Mouse (Mus musculus) heart, adult 18-20 months (tissue): ENCODE results near the gene Chfr. TPM values are rescaled to one million over a fixed set of nuclear protein-coding genes. Genes with fewer than 3 reads are reported as not detected.
"Not testable (repeated sequence)": the region's sequence is repeated elsewhere in the genome, so short reads cannot be mapped to it uniquely, and the experiment has no call there.

Source experiments
- DNase-seq, 2 experiments: peaks; one replicate each; pipeline ENCODE4 v3.0.0; 2021 to 2022; ENCODE audit warnings: mixed read lengths in 1 of 2
- total RNA-seq, 2 experiments: library from RNA; stranded (reverse); gene quantifications; 2 replicates each; pipeline ENCODE4 v1.2.3; 2021

Gene Chfr
- total RNA-seq, 2 experiments from 2014 or later = 11.3 to 11.9 TPM

DNA sequence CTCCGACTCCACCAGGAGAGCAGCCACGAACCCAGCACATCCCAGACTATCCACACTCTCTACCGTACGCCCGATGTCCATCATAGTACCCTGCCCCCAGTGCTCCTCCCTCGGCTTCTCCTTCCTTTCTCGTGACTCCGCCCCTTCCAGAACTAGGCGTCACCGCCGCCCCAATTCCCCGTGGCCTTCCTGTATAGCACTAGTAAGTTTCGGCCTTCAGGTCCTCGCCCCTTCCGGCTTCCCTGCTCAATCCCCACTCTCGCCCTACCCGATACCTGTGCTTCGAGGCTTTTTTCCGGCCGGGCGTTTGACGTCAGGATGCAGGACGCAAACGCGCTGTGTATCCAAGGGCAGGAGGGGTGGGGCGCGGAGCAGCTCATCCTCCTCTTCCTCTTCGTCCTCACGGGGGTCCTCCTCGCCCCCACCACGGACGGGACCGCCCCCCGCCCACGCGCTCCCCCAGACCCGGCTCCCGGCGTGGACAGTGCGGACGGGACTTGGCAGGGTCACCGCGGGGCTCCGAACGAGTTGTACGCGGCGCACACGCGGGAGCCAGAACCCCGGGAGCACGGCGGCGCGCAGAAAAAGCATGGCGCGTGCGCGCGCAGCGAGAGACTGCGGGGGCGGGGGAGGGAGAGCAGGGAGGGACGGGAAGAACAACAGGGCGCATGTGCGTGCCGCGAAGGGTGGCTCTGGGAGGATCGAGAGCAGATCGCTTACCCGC is 27.9 kb upstream of the Chfr start, which contains the start of gene Gtpbp6:
Gtpbp6 (minus strand) TSS at position 617 of the 724 bp plus-strand sequence.
- peak; percentile 96 to 98 for DNase-seq

- no peak for DNase-seq
These were observed 27.4 kb upstream of the Chfr start for GRCm38 (mm10) chr5:110108305-110108628.

DNA sequence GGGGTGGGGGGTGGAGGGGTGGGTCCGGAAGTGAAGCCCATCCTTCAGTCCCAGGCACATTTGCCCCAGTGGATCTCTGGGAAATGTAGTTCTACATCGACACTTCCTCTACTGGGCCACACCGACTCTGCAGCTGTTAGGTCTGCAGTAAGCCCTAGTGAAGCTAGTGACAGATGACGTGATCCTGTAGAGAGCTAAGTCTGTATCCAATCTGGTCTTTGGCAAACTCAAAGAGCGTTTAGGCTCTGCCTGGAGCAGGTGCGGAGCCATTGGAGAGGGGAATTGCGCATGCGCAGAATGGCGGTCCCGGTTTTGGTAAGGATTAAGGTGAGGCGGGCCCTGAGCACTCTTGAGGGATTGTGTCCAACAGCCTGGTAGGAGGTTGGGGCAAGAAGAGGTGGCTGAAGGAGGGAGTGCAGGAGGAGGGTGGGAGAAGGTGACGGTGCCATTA is 25.6 kb upstream of the Chfr start, which contains the start of gene Zfp605:
Zfp605 (plus strand) TSS at position 102 of the 451 bp plus-strand sequence.
- peak; percentile 91 to 95 for DNase-seq

- not testable (repeated sequence) for DNase-seq
These were observed 13.3 kb upstream of the Chfr start for GRCm38 (mm10) chr5:110122380-110122779.

GRCm38 (mm10) chr5:110136087-110136464 is 434 bp downstream of the Chfr start:
- DNase-seq = no peak

GRCm38 (mm10) chr5:110137816-110138215 is 2.2 kb downstream of the Chfr start:
- no peak for DNase-seq

GRCm38 (mm10) chr5:110139325-110139724 is 3.7 kb downstream of the Chfr start:
- no peak for DNase-seq

- no peak for DNase-seq
These were observed 4.8 kb downstream of the Chfr start for GRCm38 (mm10) chr5:110140424-110140823.

GRCm38 (mm10) chr5:110142309-110142708 is 6.7 kb downstream of the Chfr start:
- peak; percentile 17 to 33 for DNase-seq

- DNase-seq = peak in 1 of 2 experiments; percentile 22
These were observed 7.4 kb downstream of the Chfr start for GRCm38 (mm10) chr5:110143007-110143406.

GRCm38 (mm10) chr5:110169374-110169773 is 33.7 kb downstream of the Chfr start:
- no peak for DNase-seq

DNA sequence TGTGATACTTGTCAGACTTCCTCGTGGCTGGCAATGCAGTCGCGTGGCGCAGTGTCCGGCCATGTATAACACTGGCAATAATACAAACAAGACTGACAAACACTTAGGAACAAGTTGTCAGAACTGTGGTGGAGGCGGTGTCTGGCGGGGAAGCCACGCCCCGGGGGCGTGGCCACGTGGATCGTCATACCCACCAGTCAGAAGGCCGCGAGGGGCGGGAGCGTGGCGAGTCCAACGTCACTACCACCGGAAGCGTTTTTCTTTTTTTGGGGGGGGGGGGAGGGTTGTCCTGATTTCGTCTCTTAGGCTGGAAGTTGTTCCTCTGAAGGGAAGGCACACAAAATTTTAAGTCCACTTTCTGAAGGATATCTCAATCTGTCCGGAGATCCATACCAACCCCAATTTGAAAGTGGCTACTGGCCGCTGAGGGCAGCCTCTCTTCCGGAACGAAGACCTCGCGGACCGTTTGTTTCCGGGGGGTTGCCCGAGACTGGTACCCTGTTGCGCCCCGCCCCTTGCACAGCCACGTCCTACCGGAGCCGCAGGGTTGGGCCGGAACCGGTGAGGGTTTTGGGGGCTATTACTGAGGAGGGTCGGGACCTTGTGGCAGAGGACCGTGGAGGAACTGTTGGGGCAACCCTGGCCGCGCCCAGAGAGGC is 40.8 kb downstream of the Chfr start, which contains the start of gene Golga3:
Golga3 (plus strand) TSS at position 340 of the 659 bp plus-strand sequence.
- peak; percentile 94 to 95 for DNase-seq

GRCm38 (mm10) chr5:110177021-110177420 is 41.4 kb downstream of the Chfr start:
- no peak for DNase-seq

DNA sequence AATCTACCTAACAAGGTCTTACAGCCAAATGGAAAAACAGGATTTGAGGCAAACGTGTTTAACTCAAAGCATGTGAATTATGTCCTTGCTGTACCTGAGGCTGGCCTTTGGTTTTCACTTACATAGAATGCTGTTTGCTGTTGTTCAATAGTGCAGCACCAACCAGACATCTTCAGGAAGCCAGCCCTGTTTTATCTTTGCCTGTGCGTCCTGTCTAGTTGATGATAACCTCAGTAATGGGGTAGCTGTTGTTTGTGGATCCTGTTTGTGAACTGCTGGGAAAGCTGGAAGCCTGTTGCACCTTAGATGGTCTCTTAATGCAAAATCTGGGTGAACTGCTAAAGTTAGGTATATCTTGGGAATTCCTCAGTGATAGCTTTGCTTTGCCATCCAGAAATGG is 43.0 kb downstream of the Chfr start:
- DNase-seq = no peak

- DNase-seq = peak; percentile 52 to 68
These were observed 46.1 kb downstream of the Chfr start for GRCm38 (mm10) chr5:110181716-110182115.

DNA sequence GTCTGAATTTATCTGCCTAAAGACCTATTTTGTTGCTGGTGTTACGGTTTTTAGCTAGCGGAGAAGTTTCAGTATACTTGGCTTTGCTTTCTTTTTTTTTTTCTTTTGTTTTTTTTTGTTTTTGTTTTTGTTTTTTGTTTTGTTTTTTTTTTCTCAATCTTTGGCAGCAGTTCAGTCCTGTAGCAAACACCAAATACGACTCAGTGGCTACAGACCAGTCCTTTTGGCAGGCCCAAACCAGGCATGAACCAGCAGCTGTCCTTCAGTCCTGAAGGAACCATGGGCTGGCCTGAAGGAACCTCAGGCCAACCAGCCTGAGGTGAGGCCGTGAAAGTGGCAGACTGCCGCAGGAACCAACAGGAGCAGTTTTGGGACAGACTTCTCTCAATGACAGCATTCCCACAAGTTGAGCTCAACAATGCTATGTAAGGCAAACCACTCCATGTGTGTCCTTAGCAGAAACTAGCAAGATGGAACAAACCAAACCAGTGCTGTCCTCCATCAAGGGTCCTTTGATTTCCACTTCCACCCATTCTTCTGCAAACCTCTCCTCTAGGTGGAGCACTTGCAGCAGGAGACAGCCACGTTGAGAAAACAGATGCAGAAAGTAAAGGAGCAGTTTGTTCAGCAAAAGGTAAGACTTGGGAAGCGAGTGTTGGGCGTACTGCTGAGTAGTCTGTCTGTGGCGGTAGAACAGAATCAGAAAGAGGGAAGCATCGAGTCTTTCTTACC is 67.7 kb downstream of the Chfr start:
- no peak for DNase-seq

GRCm38 (mm10) chr5:110204777-110205176 is 69.1 kb downstream of the Chfr start:
- no peak for DNase-seq

DNA sequence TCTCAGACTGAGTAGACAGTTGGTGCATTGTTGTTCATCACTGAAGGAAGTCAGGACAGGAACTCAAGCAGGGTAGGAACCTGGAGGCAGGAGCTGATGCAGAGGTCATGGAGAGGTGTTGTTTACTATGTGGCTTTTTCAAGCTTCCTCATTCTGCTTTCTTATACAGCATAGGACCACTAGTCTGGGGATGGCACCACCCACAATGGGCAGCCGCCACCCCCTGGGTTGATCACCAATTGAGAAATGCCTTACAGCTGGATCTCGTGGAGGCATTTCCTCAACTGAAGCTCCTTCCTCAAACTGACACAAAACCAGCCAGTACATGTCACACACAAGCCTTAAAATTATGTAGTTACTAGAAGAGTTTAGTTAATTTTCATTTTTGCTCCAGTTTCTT is 75.7 kb downstream of the Chfr start:
- no peak for DNase-seq

DNA sequence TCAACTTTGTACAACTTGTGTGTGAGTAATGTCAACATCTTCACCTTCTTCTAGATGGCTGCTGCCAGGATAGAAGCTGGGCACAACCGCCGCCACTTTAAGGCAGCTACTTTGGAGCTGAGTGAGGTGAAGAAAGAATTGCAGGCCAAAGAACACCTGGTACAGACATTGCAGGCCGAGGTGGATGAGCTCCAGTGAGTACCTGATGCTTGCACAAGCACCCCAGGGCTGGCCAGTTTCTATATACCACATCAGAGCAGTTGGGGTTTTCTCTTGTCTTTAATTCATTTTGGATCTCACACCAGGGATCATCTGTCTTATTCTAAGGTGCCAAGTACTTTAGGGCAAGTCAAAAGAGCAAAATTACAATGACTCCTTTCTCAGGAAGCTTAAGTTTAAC is 81.1 kb downstream of the Chfr start:
- DNase-seq = no peak

DNA sequence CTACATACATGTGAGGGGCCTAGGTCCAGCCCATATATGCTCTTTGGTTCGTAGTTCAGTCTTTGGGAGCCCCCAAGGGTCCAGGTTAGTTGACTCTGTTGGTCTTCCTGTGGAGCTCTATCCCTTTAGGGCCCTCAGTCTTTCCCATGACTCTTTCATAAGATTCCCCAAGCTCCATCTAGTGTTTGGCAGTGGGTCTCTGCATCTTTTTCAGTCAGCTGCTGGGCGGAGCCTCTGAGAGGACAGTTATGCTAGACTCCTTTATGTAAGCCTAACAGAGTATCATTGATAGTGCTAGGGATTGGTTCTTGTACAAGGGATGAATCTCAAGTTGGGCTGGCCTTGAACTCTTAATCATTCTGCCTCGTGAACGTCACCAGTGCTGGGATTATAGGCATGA is 84.7 kb downstream of the Chfr start:
- DNase-seq = no peak
